Mouse (Mus musculus) intestine, embryonic 15.5 days (tissue): ENCODE measurements at regions not wholly inside any gene's neighbourhood (a gene's known extent, or its start where the extent isn't known, plus 50 kb on each side); places are given as distances from the start of the nearest gene placed in this dataset.

Experiments
- ATAC-seq: fragments of 200-750 bp; cut with Nextera tagmentation; 2 replicates; pipeline ENCODE4 v1.8.0; 2017; ENCODE audit warnings: moderate TSS enrichment, moderate library complexity
- H3K27ac ChIP-seq: fragments of 300-500 bp; sonication (generic); 2 replicates; pipeline ENCODE4 v1.5.1; 2015; ENCODE audit warnings: mild to moderate bottlenecking, inconsistent platforms
- H3K27me3 ChIP-seq: fragments of 300-500 bp; sonication (generic); replicated peaks from 2 replicates; pipeline ENCODE4 v1.6.1; 2015; ENCODE audit warnings: inconsistent platforms
- H3K36me3 ChIP-seq: fragments of 300-500 bp; sonication (generic); 2 replicates; pipeline ENCODE4 v1.6.1; 2015; ENCODE audit warnings: inconsistent platforms
- H3K4me1 ChIP-seq: fragments of 300-500 bp; sonication (generic); replicated peaks from 2 replicates; pipeline ENCODE4 v1.6.1; 2015; ENCODE audit warnings: inconsistent platforms
- H3K4me2 ChIP-seq: fragments of 300-500 bp; sonication (generic); replicated peaks from 2 replicates; pipeline ENCODE4 v1.6.1; 2015; ENCODE audit warnings: mild to moderate bottlenecking, inconsistent platforms
- H3K4me3 ChIP-seq: fragments of 300-500 bp; sonication (generic); replicated peaks from 2 replicates; pipeline ENCODE4 v1.5.1; 2015; ENCODE audit warnings: inconsistent platforms
- H3K9ac ChIP-seq: fragments of 300-500 bp; sonication (generic); 2 replicates; pipeline ENCODE4 v1.6.1; 2015; ENCODE audit warnings: inconsistent platforms
- H3K9me3 ChIP-seq: fragments of 300-500 bp; sonication (generic); 2 replicates; pipeline ENCODE4 v1.6.1; 2016; ENCODE audit warnings: inconsistent platforms
- WGBS: fragments of 180-500 bp; shearing (Covaris S2); methylation state at CpG from one replicate; pipeline ENCODE4 v1.1.7; 2015; 5-methylcytosine and 5-hydroxymethylcytosine counted together

GRCm38 (mm10) chr4:47697071-47697470, 222.6 kb downstream of the Sec61b start:
- H3K27ac ChIP-seq: no peak overlapping the region
- no peak overlapping the region for H3K4me2 ChIP-seq
- H3K4me3 ChIP-seq: no peak overlapping the region
- no peaks in the 10 kb centered on the region for H3K4me1 ChIP-seq
- H3K9ac ChIP-seq: no peak overlapping the region
- no peaks in the 10 kb centered on the region for H3K9me3 ChIP-seq
- H3K36me3 ChIP-seq: no peaks in the 10 kb centered on the region
- no peaks in the 10 kb centered on the region for H3K27me3 ChIP-seq
- 92% methylated on average over 4 of the region's 4 CpGs for WGBS
- no peak for ATAC-seq

- Histone ChIP-seq H3K4me2 (no peak overlapping the region), H3K9me3 (no peaks in the 10 kb centered on the region), H3K4me3 (no peak overlapping the region), H3K27ac (no peak overlapping the region), H3K27me3 (no peaks in the 10 kb centered on the region), H3K36me3 (no peaks in the 10 kb centered on the region), H3K9ac (no peak overlapping the region), H3K4me1 (no peaks in the 10 kb centered on the region)
- WGBS: 51% methylated on average over 4 of the region's 4 CpGs
- no peak for ATAC-seq
These were observed 224.1 kb downstream of the Sec61b start for GRCm38 (mm10) chr4:47698514-47698913.

GRCm38 (mm10) chr4:47698926-47699325, 224.5 kb downstream of the Sec61b start:
- H3K9me3 ChIP-seq: no peaks in the 10 kb centered on the region
- no peaks in the 10 kb centered on the region for H3K27me3 ChIP-seq
- no peak overlapping the region for H3K4me3 ChIP-seq
- 46% methylated on average over 4 of the region's 4 CpGs for WGBS
- H3K27ac ChIP-seq: no peak overlapping the region
- no peak overlapping the region for H3K9ac ChIP-seq
- H3K4me2 ChIP-seq: no peak overlapping the region
- no peak for ATAC-seq
- H3K36me3 ChIP-seq: no peaks in the 10 kb centered on the region
- H3K4me1 ChIP-seq: no peaks in the 10 kb centered on the region

GRCm38 (mm10) chr4:47703501-47703900, 229.0 kb downstream of the Sec61b start:
- WGBS: 80% methylated on average over 2 of the region's 2 CpGs
- H3K36me3 ChIP-seq: no peaks in the 10 kb centered on the region
- no peak overlapping the region for H3K4me2 ChIP-seq
- no peaks in the 10 kb centered on the region for H3K27me3 ChIP-seq
- no peaks in the 10 kb centered on the region for H3K4me1 ChIP-seq
- no peak overlapping the region for H3K27ac ChIP-seq
- no peak overlapping the region for H3K9ac ChIP-seq
- H3K4me3 ChIP-seq: no peak overlapping the region
- no peaks in the 10 kb centered on the region for H3K9me3 ChIP-seq
- ATAC-seq: no peak

- Histone ChIP-seq H3K4me2 (no peak overlapping the region), H3K27ac (no peak overlapping the region), H3K36me3 (no peaks in the 10 kb centered on the region), H3K9me3 (no peaks in the 10 kb centered on the region), H3K27me3 (no peaks in the 10 kb centered on the region), H3K4me1 (no peaks in the 10 kb centered on the region), H3K9ac (no peak overlapping the region), H3K4me3 (no peak overlapping the region)
- 68% methylated on average over 4 of the region's 4 CpGs for WGBS
- no peak for ATAC-seq
These were observed 230.1 kb downstream of the Sec61b start for GRCm38 (mm10) chr4:47704607-47705006.

GRCm38 (mm10) chr4:47707966-47708365, 233.5 kb downstream of the Sec61b start:
- no peaks in the 10 kb centered on the region for H3K27me3 ChIP-seq
- no peaks in the 10 kb centered on the region for H3K4me1 ChIP-seq
- H3K4me3 ChIP-seq: no peak overlapping the region
- no peak overlapping the region for H3K4me2 ChIP-seq
- H3K9me3 ChIP-seq: no peaks in the 10 kb centered on the region
- no peak overlapping the region for H3K9ac ChIP-seq
- no peaks in the 10 kb centered on the region for H3K36me3 ChIP-seq
- ATAC-seq: no peak
- no peak overlapping the region for H3K27ac ChIP-seq

GRCm38 (mm10) chr4:47713387-47713786, 238.9 kb downstream of the Sec61b start:
- no peak overlapping the region for H3K27ac ChIP-seq
- H3K4me3 ChIP-seq: no peak overlapping the region
- no peak overlapping the region for H3K9ac ChIP-seq
- no peaks in the 10 kb centered on the region for H3K4me1 ChIP-seq
- no peaks in the 10 kb centered on the region for H3K9me3 ChIP-seq
- H3K36me3 ChIP-seq: no peaks in the 10 kb centered on the region
- H3K27me3 ChIP-seq: no peaks in the 10 kb centered on the region
- H3K4me2 ChIP-seq: no peak overlapping the region
- 56% methylated on average over 7 of the region's 7 CpGs for WGBS
- no peak for ATAC-seq

GRCm38 (mm10) chr4:47724331-47725004, 250.0 kb downstream of the Sec61b start:
- no peak overlapping the region for H3K9ac ChIP-seq
- no peaks in the 10 kb centered on the region for H3K9me3 ChIP-seq
- no peak overlapping the region for H3K4me2 ChIP-seq
- no peaks in the 10 kb centered on the region for H3K36me3 ChIP-seq
- ATAC-seq: no peak
- 21% methylated on average over 8 of the region's 8 CpGs for WGBS
- 0 out of 2 replicates have a peak, but pooled peaks cover 4% of the 10 kb centered on the region for H3K4me1 ChIP-seq
- no peaks in the 10 kb centered on the region for H3K27me3 ChIP-seq
- no peak overlapping the region for H3K4me3 ChIP-seq
- H3K27ac ChIP-seq: no peak overlapping the region

GRCm38 (mm10) chr4:47725005-47725340, 250.5 kb downstream of the Sec61b start:
- Histone ChIP-seq H3K27me3 (no peaks in the 10 kb centered on the region), H3K4me3 (no peak overlapping the region), H3K27ac (no peak overlapping the region), H3K9ac (no peak overlapping the region), H3K4me1 (0 out of 2 replicates have a peak, but pooled peaks cover 4% of the 10 kb centered on the region), H3K36me3 (no peaks in the 10 kb centered on the region), H3K9me3 (no peaks in the 10 kb centered on the region), H3K4me2 (no peak overlapping the region)
- 36% methylated on average over 3 of the region's 3 CpGs for WGBS
- ATAC-seq: no peak

- no peaks in the 10 kb centered on the region for H3K27me3 ChIP-seq
These were observed 272.2 kb downstream of the Sec61b start for GRCm38 (mm10) chr4:47746498-47747190.

GRCm38 (mm10) chr4:47772230-47772920, 272.6 kb upstream of the Nr4a3 start:
- Histone ChIP-seq H3K4me3 (no peak overlapping the region), H3K9ac (no peak overlapping the region), H3K36me3 (no peaks in the 10 kb centered on the region), H3K27ac (no peak overlapping the region), H3K4me2 (no peak overlapping the region), H3K9me3 (no peaks in the 10 kb centered on the region), H3K4me1 (no peaks in the 10 kb centered on the region), H3K27me3 (no peaks in the 10 kb centered on the region)
- no peak for ATAC-seq
- 80% methylated on average over 6 of the region's 6 CpGs for WGBS

More at GRCm38 (mm10) chr4:47746498-47747190, 272.2 kb downstream of the Sec61b start:
- ATAC-seq: no peak
- H3K4me2 ChIP-seq: no peak overlapping the region
- H3K9ac ChIP-seq: no peak overlapping the region
- no peaks in the 10 kb centered on the region for H3K9me3 ChIP-seq
- H3K4me3 ChIP-seq: no peak overlapping the region
- WGBS: 84% methylated on average over 8 of the region's 8 CpGs
- no peak overlapping the region for H3K27ac ChIP-seq
- H3K36me3 ChIP-seq: no peaks in the 10 kb centered on the region
- no peaks in the 10 kb centered on the region for H3K4me1 ChIP-seq

- H3K27me3 ChIP-seq: no peaks in the 10 kb centered on the region
- no peak overlapping the region for H3K4me3 ChIP-seq
- WGBS: 54% methylated on average over 5 of the region's 5 CpGs
- no peak overlapping the region for H3K4me2 ChIP-seq
- no peaks in the 10 kb centered on the region for H3K36me3 ChIP-seq
- no peak overlapping the region for H3K9ac ChIP-seq
- H3K9me3 ChIP-seq: no peaks in the 10 kb centered on the region
- H3K4me1 ChIP-seq: no peaks in the 10 kb centered on the region
- no peak for ATAC-seq
- H3K27ac ChIP-seq: no peak overlapping the region
These were observed 270.3 kb upstream of the Nr4a3 start for GRCm38 (mm10) chr4:47774664-47775063.
